38 mouse cellular contexts compared by ENCODE assay signal in the genomic region with DNA sequence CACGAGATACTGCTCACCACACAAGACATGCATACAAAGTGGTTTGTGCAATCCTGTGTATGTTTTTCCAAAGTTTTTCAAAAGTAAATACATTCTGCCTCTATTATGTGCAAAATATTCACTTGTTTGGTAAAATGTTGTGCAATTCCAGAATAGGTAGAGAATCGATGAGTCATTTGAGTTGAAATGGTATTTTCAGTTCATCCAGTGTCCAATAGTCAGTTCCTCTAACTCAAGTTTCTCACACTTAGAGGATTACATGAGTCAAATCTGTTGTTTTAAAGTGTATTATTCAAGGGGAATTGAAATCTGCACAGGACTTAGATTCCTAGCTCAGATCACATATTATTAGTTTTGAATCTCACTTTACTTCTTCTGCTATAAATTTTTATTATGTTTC. TPM values are rescaled to one million over a fixed set of nuclear protein-coding genes. Genes with fewer than 3 reads are reported as not detected.
"Had no signal": no experiment of that assay in that cellular context is flagged by ENCODE, and none has a peak within 500 bp of the region (broad histone marks: within the 10 kb centered on the region; RNA-seq: fewer than 3 reads in every experiment).

No protein-coding gene starts in this region.

- H3K27ac ChIP-seq: gastrocnemius, adult 2 months; heart, adult 2 months; heart, embryonic 13.5 days; heart, embryonic 15.5 days; hindbrain, embryonic 13.5 days; hindbrain, embryonic 15.5 days; hindbrain, postnatal 0 days; kidney, embryonic 15.5 days; kidney, postnatal 0 days; layer of hippocampus, adult 2 months; left cerebral cortex, adult 2 months; limb, embryonic 10.5 days; limb, embryonic 12.5 days had no signal

- H3K4me2 ChIP-seq: heart, embryonic 11.5 days; heart, embryonic 13.5 days; heart, embryonic 15.5 days; hindbrain, embryonic 13.5 days; hindbrain, embryonic 15.5 days; kidney, embryonic 15.5 days; limb, embryonic 12.5 days; liver, embryonic 11.5 days had no signal

- H3K9me3 ChIP-seq: heart, embryonic 13.5 days; heart, embryonic 15.5 days; hindbrain, embryonic 13.5 days; hindbrain, embryonic 15.5 days; kidney, embryonic 15.5 days; limb, embryonic 10.5 days; limb, embryonic 12.5 days had no signal

- H3K36me3 ChIP-seq: heart, embryonic 13.5 days; heart, embryonic 15.5 days; hindbrain, embryonic 13.5 days; hindbrain, embryonic 15.5 days; kidney, embryonic 15.5 days; limb, embryonic 10.5 days; limb, embryonic 12.5 days had no signal

- H3K4me3 ChIP-seq: gastrocnemius, adult 2 months; heart, adult 2 months; heart, embryonic 13.5 days; heart, embryonic 15.5 days; hindbrain, embryonic 13.5 days; hindbrain, embryonic 15.5 days; kidney, embryonic 15.5 days; layer of hippocampus, adult 2 months; left cerebral cortex, adult 2 months; limb, embryonic 10.5 days; limb, embryonic 12.5 days had no signal

- DNase-seq: forebrain, postnatal 0 days; gastrocnemius, adult 2 months; gastrocnemius, postnatal 10 days; gastrocnemius, postnatal 25 days; heart, adult 11 months; heart, adult 2 months; heart, postnatal 14 days; heart, postnatal 36 days; kidney, adult 11 months; kidney, adult 2 months; kidney, adult 9 months; kidney, postnatal 14 days; kidney, postnatal 36 days had no signal

- H3K4me1 ChIP-seq: heart, embryonic 13.5 days; heart, embryonic 15.5 days; hindbrain, embryonic 13.5 days; hindbrain, embryonic 15.5 days; kidney, embryonic 15.5 days; limb, embryonic 10.5 days; limb, embryonic 12.5 days had no signal

- H3K27me3 ChIP-seq: heart, embryonic 13.5 days; heart, embryonic 15.5 days; hindbrain, embryonic 13.5 days; hindbrain, embryonic 15.5 days; kidney, embryonic 15.5 days; limb, embryonic 12.5 days had no signal

- H3K9ac ChIP-seq: forebrain, postnatal 0 days; heart, embryonic 13.5 days; heart, embryonic 15.5 days; hindbrain, embryonic 13.5 days; hindbrain, embryonic 15.5 days; kidney, embryonic 15.5 days; limb, embryonic 12.5 days had no signal

- ATAC-seq: forebrain, postnatal 0 days; hindbrain, postnatal 0 days; intestine, embryonic 16.5 days had no signal

RNA-seq across cellular contexts. Expression of a gene that starts 5.8 kb away (rescaled TPM):
- total RNA-seq: forebrain, postnatal 0 days; gastrocnemius, adult 2 months; gastrocnemius, postnatal 10 days; gastrocnemius, postnatal 25 days; gastrocnemius, postnatal 4 days; heart, postnatal 14 days; hematopoietic stem cell, adult 5-6 weeks; hindbrain, postnatal 0 days; layer of hippocampus, adult 2 months; layer of hippocampus, postnatal 10 days; layer of hippocampus, postnatal 25 days; left cerebral cortex, adult 2 months; left cerebral cortex, postnatal 14 days; left cerebral cortex, postnatal 36 days had no signal
- polyA plus RNA-seq: forebrain, postnatal 0 days; heart, embryonic 11.5 days; heart, embryonic 13.5 days; heart, embryonic 15.5 days; heart, postnatal 0 days; hindbrain, embryonic 11.5 days; hindbrain, embryonic 13.5 days; hindbrain, embryonic 15.5 days; hindbrain, postnatal 0 days; intestine, embryonic 14.5 days; kidney, embryonic 15.5 days; kidney, postnatal 0 days; limb, embryonic 10.5 days; limb, embryonic 12.5 days; liver, embryonic 11.5 days had no signal

RNA-seq across cellular contexts. Expression of a gene that starts 14.9 kb away (rescaled TPM):
- total RNA-seq: forebrain, postnatal 0 days; gastrocnemius, adult 2 months; gastrocnemius, postnatal 10 days; gastrocnemius, postnatal 25 days; gastrocnemius, postnatal 4 days; heart, adult 2 months; heart, postnatal 14 days; heart, postnatal 36 days; hematopoietic stem cell, adult 5-6 weeks; hindbrain, postnatal 0 days; layer of hippocampus, adult 2 months; layer of hippocampus, postnatal 10 days; layer of hippocampus, postnatal 25 days; left cerebral cortex, adult 2 months; left cerebral cortex, postnatal 14 days; left cerebral cortex, postnatal 36 days had no signal
- polyA plus RNA-seq: forebrain, postnatal 0 days; heart, adult 2 months; heart, embryonic 11.5 days; heart, embryonic 13.5 days; heart, embryonic 15.5 days; heart, postnatal 0 days; hindbrain, embryonic 11.5 days; hindbrain, embryonic 13.5 days; hindbrain, embryonic 15.5 days; hindbrain, postnatal 0 days; intestine, embryonic 14.5 days; intestine, embryonic 16.5 days; kidney, adult 2 months; kidney, embryonic 15.5 days; kidney, postnatal 0 days; large intestine, adult 2 months; limb, embryonic 10.5 days; limb, embryonic 12.5 days; limb, embryonic 14.5 days; liver, embryonic 11.5 days had no signal

RNA-seq across cellular contexts. Expression of a gene that starts 17.4 kb away (rescaled TPM):
- total RNA-seq: forebrain, postnatal 0 days; gastrocnemius, adult 2 months; gastrocnemius, postnatal 10 days; gastrocnemius, postnatal 25 days; gastrocnemius, postnatal 4 days; heart, adult 2 months; heart, postnatal 14 days; heart, postnatal 36 days; hematopoietic stem cell, adult 5-6 weeks; hindbrain, postnatal 0 days; layer of hippocampus, adult 2 months; layer of hippocampus, postnatal 10 days; layer of hippocampus, postnatal 25 days; left cerebral cortex, adult 2 months; left cerebral cortex, postnatal 14 days; left cerebral cortex, postnatal 36 days had no signal
- polyA plus RNA-seq: forebrain, postnatal 0 days; heart, adult 2 months; heart, embryonic 11.5 days; heart, embryonic 13.5 days; heart, embryonic 15.5 days; heart, postnatal 0 days; hindbrain, embryonic 11.5 days; hindbrain, embryonic 13.5 days; hindbrain, embryonic 15.5 days; hindbrain, postnatal 0 days; intestine, embryonic 14.5 days; intestine, embryonic 16.5 days; kidney, adult 2 months; kidney, embryonic 15.5 days; kidney, postnatal 0 days; large intestine, adult 2 months; limb, embryonic 10.5 days; limb, embryonic 12.5 days; limb, embryonic 14.5 days; liver, embryonic 11.5 days had no signal

RNA-seq across cellular contexts. Expression of a gene that starts 37.0 kb away (rescaled TPM):
- total RNA-seq: forebrain, postnatal 0 days; gastrocnemius, adult 2 months; gastrocnemius, postnatal 10 days; gastrocnemius, postnatal 25 days; gastrocnemius, postnatal 4 days; heart, adult 2 months; heart, postnatal 14 days; heart, postnatal 36 days; hematopoietic stem cell, adult 5-6 weeks; hindbrain, postnatal 0 days; layer of hippocampus, adult 2 months; layer of hippocampus, postnatal 10 days; layer of hippocampus, postnatal 25 days; left cerebral cortex, adult 2 months; left cerebral cortex, postnatal 14 days; left cerebral cortex, postnatal 36 days had no signal
- polyA plus RNA-seq: forebrain, postnatal 0 days; heart, adult 2 months; heart, embryonic 11.5 days; heart, embryonic 13.5 days; heart, embryonic 15.5 days; heart, postnatal 0 days; hindbrain, embryonic 11.5 days; hindbrain, embryonic 13.5 days; hindbrain, embryonic 15.5 days; hindbrain, postnatal 0 days; intestine, embryonic 14.5 days; intestine, embryonic 16.5 days; kidney, adult 2 months; kidney, embryonic 15.5 days; kidney, postnatal 0 days; large intestine, adult 2 months; limb, embryonic 10.5 days; limb, embryonic 12.5 days; limb, embryonic 14.5 days; liver, embryonic 11.5 days had no signal

RNA-seq across cellular contexts. Expression of a gene that starts 43.8 kb away (rescaled TPM):
- total RNA-seq: forebrain, postnatal 0 days; gastrocnemius, adult 2 months; gastrocnemius, postnatal 10 days; gastrocnemius, postnatal 25 days; gastrocnemius, postnatal 4 days; heart, adult 2 months; heart, postnatal 14 days; heart, postnatal 36 days; hematopoietic stem cell, adult 5-6 weeks; hindbrain, postnatal 0 days; layer of hippocampus, adult 2 months; layer of hippocampus, postnatal 10 days; layer of hippocampus, postnatal 25 days; left cerebral cortex, adult 2 months; left cerebral cortex, postnatal 14 days; left cerebral cortex, postnatal 36 days had no signal
- polyA plus RNA-seq: forebrain, postnatal 0 days; heart, adult 2 months; heart, embryonic 11.5 days; heart, embryonic 13.5 days; heart, embryonic 15.5 days; heart, postnatal 0 days; hindbrain, embryonic 11.5 days; hindbrain, embryonic 13.5 days; hindbrain, embryonic 15.5 days; hindbrain, postnatal 0 days; intestine, embryonic 14.5 days; intestine, embryonic 16.5 days; kidney, adult 2 months; kidney, embryonic 15.5 days; kidney, postnatal 0 days; large intestine, adult 2 months; limb, embryonic 10.5 days; limb, embryonic 12.5 days; limb, embryonic 14.5 days; liver, embryonic 11.5 days had no signal
